18 mouse cellular contexts compared by ENCODE assay signal in genomic region chr2:113693324-113693723, GRCm38 (mm10).
DNase-seq lines count a peak whose midpoint lies in the region; ATAC-seq and TF ChIP-seq lines count a peak whose summit lies in the region.
"Had no signal": no experiment of that assay in that cellular context is flagged by ENCODE, and none has a peak within 500 bp of the region (broad histone marks: within the 10 kb centered on the region; RNA-seq: fewer than 3 reads in every experiment).

No protein-coding gene starts in this region.

- H3K4me3 ChIP-seq in kidney, postnatal 0 days (replicated peaks; ENCODE audit: low read depth, low read length): no peak overlapping the region
- H3K4me3 ChIP-seq in forebrain, postnatal 0 days (ENCODE audit: low read depth, low read length): no peak overlapping the region
- H3K4me3 ChIP-seq in neural tube, embryonic 13.5 days: no peak overlapping the region
- no peak overlapping the region for H3K4me3 ChIP-seq in layer of hippocampus, adult 2 months
- H3K4me3 ChIP-seq: heart, embryonic 13.5 days; liver, embryonic 13.5 days; megakaryocyte, embryonic 14.5 days had no signal

- H3K27ac ChIP-seq in kidney, postnatal 0 days: no peak overlapping the region
- no peak overlapping the region for H3K27ac ChIP-seq in forebrain, postnatal 0 days (ENCODE audit: low read depth, low read length)
- H3K27ac ChIP-seq in neural tube, embryonic 13.5 days (replicated peaks): no peak overlapping the region
- no peak overlapping the region for H3K27ac ChIP-seq in layer of hippocampus, adult 2 months
- H3K27ac ChIP-seq: heart, embryonic 13.5 days; liver, embryonic 13.5 days had no signal

- no peaks in the 10 kb centered on the region for H3K9me3 ChIP-seq in kidney, postnatal 0 days (replicated peaks; ENCODE audit: low read length)
- no peaks in the 10 kb centered on the region for H3K9me3 ChIP-seq in forebrain, postnatal 0 days (ENCODE audit: low read length)
- H3K9me3 ChIP-seq in neural tube, embryonic 13.5 days: no peaks in the 10 kb centered on the region
- H3K9me3 ChIP-seq: heart, embryonic 13.5 days; liver, embryonic 13.5 days had no signal

- H3K27me3 ChIP-seq in kidney, postnatal 0 days (ENCODE audit: insufficient read depth, low read length): no peaks in the 10 kb centered on the region
- no peaks in the 10 kb centered on the region for H3K27me3 ChIP-seq in forebrain, postnatal 0 days (ENCODE audit: insufficient read depth, low read length)
- no peaks in the 10 kb centered on the region for H3K27me3 ChIP-seq in neural tube, embryonic 13.5 days
- H3K27me3 ChIP-seq: liver, embryonic 13.5 days; megakaryocyte, embryonic 14.5 days had no signal

- H3K4me2 ChIP-seq in kidney, postnatal 0 days (ENCODE audit: low read length): no peak overlapping the region
- H3K4me2 ChIP-seq in forebrain, postnatal 0 days (ENCODE audit: low read depth): no peak overlapping the region
- no peak overlapping the region for H3K4me2 ChIP-seq in neural tube, embryonic 13.5 days
- H3K4me2 ChIP-seq: heart, embryonic 13.5 days; liver, embryonic 13.5 days had no signal

- peak; percentile 17 for DNase-seq in embryo, embryonic 10.5 days (ENCODE audit: low spot score)
- no peak for DNase-seq in embryo, embryonic 9.5 days (ENCODE audit: extremely low spot score)
- peak; percentile 45 for DNase-seq in kidney, postnatal 0 days (ENCODE audit: low spot score)
- no peak for DNase-seq in kidney, adult 11 months
- DNase-seq in forebrain, postnatal 0 days: peak; percentile 16
- DNase-seq in layer of hippocampus, postnatal 10 days (ENCODE audit: low spot score in 2 of 2): no peak
- no peak for DNase-seq in layer of hippocampus, adult 2 months (ENCODE audit: low spot score in 2 of 2)
- DNase-seq: adrenal gland, adult 8-10 months; cerebellum, adult 8-10 months; heart, postnatal 4 days; kidney, adult 2 months; liver, embryonic 13.5 days; retina, postnatal 1 day; thymus, adult 2 months had no signal

- no peaks in the 10 kb centered on the region for H3K4me1 ChIP-seq in kidney, postnatal 0 days (replicated peaks; ENCODE audit: insufficient read depth, low read length)
- no peaks in the 10 kb centered on the region; the same call in 1 of the 2 replicates for H3K4me1 ChIP-seq in forebrain, postnatal 0 days (ENCODE audit: insufficient read depth)
- peaks cover 34% of the 10 kb centered on the region for H3K4me1 ChIP-seq in neural tube, embryonic 13.5 days (replicated peaks)
- H3K4me1 ChIP-seq: heart, embryonic 13.5 days; liver, embryonic 13.5 days; megakaryocyte, embryonic 14.5 days had no signal

- no peak overlapping the region for H3K9ac ChIP-seq in kidney, postnatal 0 days (ENCODE audit: low read depth, low read length)
- no peak overlapping the region for H3K9ac ChIP-seq in forebrain, postnatal 0 days
- H3K9ac ChIP-seq in neural tube, embryonic 13.5 days: no peak overlapping the region
- H3K9ac ChIP-seq: heart, embryonic 13.5 days; liver, embryonic 13.5 days had no signal

- H3K36me3 ChIP-seq in kidney, postnatal 0 days (ENCODE audit: insufficient read depth, low read length): no peaks in the 10 kb centered on the region
- H3K36me3 ChIP-seq in forebrain, postnatal 0 days (ENCODE audit: insufficient read depth): no peaks in the 10 kb centered on the region
- no peaks in the 10 kb centered on the region for H3K36me3 ChIP-seq in neural tube, embryonic 13.5 days
- H3K36me3 ChIP-seq: heart, embryonic 13.5 days; liver, embryonic 13.5 days had no signal

- WGBS in kidney, postnatal 0 days: 28% methylated on average over 6 of the region's 6 CpGs
- 13% methylated on average over 6 of the region's 6 CpGs for WGBS in forebrain, postnatal 0 days
- 13% methylated on average over 6 of the region's 6 CpGs for WGBS in neural tube, embryonic 13.5 days

- TF ChIP-seq CTCF in kidney, postnatal 0 days (IDR thresholded peaks at IDR 0.05; ENCODE audit: low read depth): no peak
- no peak for TF ChIP-seq CTCF in forebrain, postnatal 0 days (IDR thresholded peaks at IDR 0.05; ENCODE audit: low read depth)
- no peak for TF ChIP-seq CTCF in layer of hippocampus, adult 2 months (conservative IDR thresholded peaks at IDR 0.05)

- ATAC-seq in kidney, postnatal 0 days (replicated peaks; ENCODE audit: low FRiP score, low read depth): no peak
- peak; percentile 32; the same call in 1 of the 2 replicates for ATAC-seq in forebrain, postnatal 0 days
- peak; percentile 57; the same call in 1 of the 2 replicates for ATAC-seq in neural tube, embryonic 13.5 days (ENCODE audit: low read depth)
- ATAC-seq: lung, postnatal 0 days had no signal

Comparison
In these comparisons a context has a peak if more than half of its experiments do, and no peak if none do; other contexts are left out.
1. DNase-seq: peak in embryo, embryonic 10.5 days (single experiment), kidney, postnatal 0 days (single experiment) and forebrain, postnatal 0 days (single experiment); none in embryo, embryonic 9.5 days (single experiment), kidney, adult 11 months (single experiment), layer of hippocampus, postnatal 10 days (0 of 2) and layer of hippocampus, adult 2 months (0 of 2).